Mouse (Mus musculus) intestine, embryonic 14.5 days (tissue): ENCODE data around the gene Gm29666. TPM values are rescaled to one million over a fixed set of nuclear protein-coding genes. Genes with fewer than 3 reads are reported as not detected.
A peak's percentile ranks its signal among the peaks of the same experiment; 100 is the strongest.

Source experiments
- ATAC-seq: fragments of 200-750 bp; cut with Nextera tagmentation; replicated peaks from 2 replicates; pipeline ENCODE4 v1.8.0; 2017; ENCODE audit warnings: low read depth, moderate number of reproducible peaks, moderate TSS enrichment, moderate library complexity; ENCODE audit not compliant: low FRiP score, low TSS enrichment
- DNase-seq: peaks from one replicate; pipeline ENCODE4 v3.0.0-alpha.2; 2018; ENCODE audit warnings: low spot score
- H3K27ac ChIP-seq: fragments of 300-500 bp; sonication (generic); 2 replicates; pipeline ENCODE4 v1.5.1; 2014; ENCODE audit warnings: low read depth, mild to moderate bottlenecking, control low read depth
- H3K27me3 ChIP-seq: fragments of 300-500 bp; sonication (generic); replicated peaks from 2 replicates; pipeline ENCODE4 v1.6.1; 2014; ENCODE audit warnings: low read length, control low read depth; ENCODE audit not compliant: control insufficient read depth, insufficient read depth
- H3K36me3 ChIP-seq: fragments of 300-500 bp; sonication (generic); 2 replicates; pipeline ENCODE4 v1.6.1; 2014; ENCODE audit warnings: low read length, control low read depth; ENCODE audit not compliant: control insufficient read depth, insufficient read depth
- H3K4me1 ChIP-seq: fragments of 300-500 bp; sonication (generic); replicated peaks from 2 replicates; pipeline ENCODE4 v1.6.1; 2014; ENCODE audit warnings: low read length, control low read depth, mixed read lengths; ENCODE audit not compliant: control insufficient read depth, insufficient read depth
- H3K4me2 ChIP-seq: fragments of 300-500 bp; sonication (generic); 2 replicates; pipeline ENCODE4 v1.6.1; 2014; ENCODE audit warnings: low read length
- H3K4me3 ChIP-seq: fragments of 300-500 bp; sonication (generic); 2 replicates; pipeline ENCODE4 v1.5.1; 2014; ENCODE audit warnings: low read depth, low read length, control low read depth, mixed read lengths
- H3K9ac ChIP-seq: fragments of 300-500 bp; sonication (generic); 2 replicates; pipeline ENCODE4 v1.6.1; 2014; ENCODE audit warnings: mild to moderate bottlenecking, low read length
- H3K9me3 ChIP-seq: fragments of 300-500 bp; sonication (generic); 2 replicates; pipeline ENCODE4 v1.6.1; 2016; ENCODE audit warnings: low read length, control low read depth; ENCODE audit not compliant: control insufficient read depth
- WGBS: fragments of 180-500 bp; shearing (Covaris S2); extraction: QIAGEN DNeasy Blood & Tissue Kit; methylation state at CpG from one replicate; pipeline ENCODE4 v1.1.7; 2014; 5-methylcytosine and 5-hydroxymethylcytosine counted together
- polyA plus RNA-seq: library from polyadenylated mRNA; unstranded; fragments of >200 nt; fragmentation: Nextera tagmentation; extraction: Ambion mirVana; gene quantifications from 2 replicates; pipeline ENCODE4 v1.2.1, GENCODE M21; 2014

Gm29666 gene
- polyA plus RNA-seq: 0.57 and 0.69 TPM in 2 replicates

- Histone ChIP-seq H3K27ac (no peak within 1 kb of the TSS), H3K9ac (no peak within 1 kb of the TSS), H3K4me2 (no peak within 1 kb of the TSS), H3K9me3 (no peaks in the 10 kb centered on the region), H3K4me3 (no peak within 1 kb of the TSS), H3K27me3 (no peaks in the 10 kb centered on the region), H3K36me3 (peaks cover 4% of the 10 kb centered on the region; the same call in 1 of the 2 replicates), H3K4me1 (peaks cover 18% of the 10 kb centered on the region; the same call in 1 of the 2 replicates)
- DNase-seq (no peak), ATAC-seq (no peak)
- WGBS: 90% methylated on average over 3 of the region's 3 CpGs
Observed at GRCm38 (mm10) chr15:84919938-84920337, at the start of gene Gm29666. Gene Gm29666 (minus strand): TSS chr15:84920038.

GRCm38 (mm10) chr15:84968534-84968933, 48.7 kb upstream of the Gm29666 start:
- no peaks in the 10 kb centered on the region for H3K27me3 ChIP-seq
- H3K36me3 ChIP-seq: no peaks in the 10 kb centered on the region
- ATAC-seq (no peak), DNase-seq (no peak)
- H3K27ac ChIP-seq: no peak overlapping the region
- H3K4me1 ChIP-seq: no peaks in the 10 kb centered on the region
- no peak overlapping the region for H3K4me2 ChIP-seq
- no peaks in the 10 kb centered on the region for H3K9me3 ChIP-seq
- no peak overlapping the region for H3K9ac ChIP-seq
- WGBS: 85% methylated on average over 4 of the region's 4 CpGs
- H3K4me3 ChIP-seq: no peak overlapping the region

GRCm38 (mm10) chr15:84965575-84966360, 45.9 kb upstream of the Gm29666 start:
- Histone ChIP-seq H3K27me3 (no peaks in the 10 kb centered on the region), H3K9ac (no peak overlapping the region), H3K27ac (no peak overlapping the region), H3K36me3 (no peaks in the 10 kb centered on the region), H3K4me1 (no peaks in the 10 kb centered on the region), H3K4me2 (no peak overlapping the region), H3K4me3 (no peak overlapping the region), H3K9me3 (no peaks in the 10 kb centered on the region)
- ATAC-seq (no peak), DNase-seq (peak; percentile 90)
- 54% methylated on average over 7 of the region's 7 CpGs for WGBS

GRCm38 (mm10) chr15:84964771-84965170, 44.9 kb upstream of the Gm29666 start:
- H3K36me3 ChIP-seq: no peaks in the 10 kb centered on the region
- DNase-seq: no peak
- no peak overlapping the region for H3K4me3 ChIP-seq
- WGBS: 86% methylated on average over 5 of the region's 5 CpGs
- no peak overlapping the region for H3K4me2 ChIP-seq
- H3K9ac ChIP-seq: no peak overlapping the region
- H3K9me3 ChIP-seq: no peaks in the 10 kb centered on the region
- H3K27ac ChIP-seq: no peak overlapping the region
- no peak for ATAC-seq
- H3K27me3 ChIP-seq: no peaks in the 10 kb centered on the region
- H3K4me1 ChIP-seq: no peaks in the 10 kb centered on the region

GRCm38 (mm10) chr15:84962518-84962917, 42.7 kb upstream of the Gm29666 start:
- Histone ChIP-seq H3K9ac (no peak overlapping the region), H3K4me2 (no peak overlapping the region), H3K4me3 (no peak overlapping the region), H3K36me3 (peaks cover 11% of the 10 kb centered on the region; the same call in 1 of the 2 replicates), H3K27ac (no peak overlapping the region), H3K4me1 (no peaks in the 10 kb centered on the region), H3K27me3 (no peaks in the 10 kb centered on the region), H3K9me3 (no peaks in the 10 kb centered on the region)
- DNase-seq (no peak), ATAC-seq (no peak)
- 85% methylated on average over 2 of the region's 2 CpGs for WGBS

- ATAC-seq: no peak
- peaks cover 14% of the 10 kb centered on the region; the same call in 1 of the 2 replicates for H3K36me3 ChIP-seq
Observed at GRCm38 (mm10) chr15:84960692-84961091, 40.9 kb upstream of the Gm29666 start.

GRCm38 (mm10) chr15:84959891-84960290, 40.1 kb upstream of the Gm29666 start:
- ATAC-seq: no peak
- H3K36me3 ChIP-seq: peaks cover 17% of the 10 kb centered on the region; the same call in 1 of the 2 replicates
- no peaks in the 10 kb centered on the region for H3K9me3 ChIP-seq
- DNase-seq: no peak
- no peak overlapping the region for H3K9ac ChIP-seq
- 79% methylated on average over 6 of the region's 6 CpGs for WGBS
- H3K4me3 ChIP-seq: no peak overlapping the region
- H3K4me2 ChIP-seq: no peak overlapping the region
- H3K27ac ChIP-seq: no peak overlapping the region
- H3K4me1 ChIP-seq: no peaks in the 10 kb centered on the region
- no peaks in the 10 kb centered on the region for H3K27me3 ChIP-seq

More at GRCm38 (mm10) chr15:84960692-84961091, 40.9 kb upstream of the Gm29666 start:
- no peaks in the 10 kb centered on the region for H3K9me3 ChIP-seq
- no peak for DNase-seq
- no peaks in the 10 kb centered on the region for H3K4me1 ChIP-seq
- H3K9ac ChIP-seq: no peak overlapping the region
- no peak overlapping the region for H3K27ac ChIP-seq
- no peak overlapping the region for H3K4me3 ChIP-seq
- WGBS: 30% methylated on average over 8 of the region's 8 CpGs
- H3K27me3 ChIP-seq: no peaks in the 10 kb centered on the region
- H3K4me2 ChIP-seq: no peak overlapping the region

- ATAC-seq: no peak
- Histone ChIP-seq H3K9me3 (no peaks in the 10 kb centered on the region), H3K4me3 (no peak overlapping the region), H3K27me3 (no peaks in the 10 kb centered on the region), H3K4me1 (no peaks in the 10 kb centered on the region), H3K9ac (no peak overlapping the region), H3K4me2 (no peak overlapping the region), H3K36me3 (peaks cover 23% of the 10 kb centered on the region), H3K27ac (no peak overlapping the region)
- WGBS: 92% methylated on average over 3 of the region's 3 CpGs
- DNase-seq: no peak
Observed at GRCm38 (mm10) chr15:84958331-84958730, 38.5 kb upstream of the Gm29666 start.

- Histone ChIP-seq H3K36me3 (peaks cover 28% of the 10 kb centered on the region), H3K9me3 (no peaks in the 10 kb centered on the region), H3K27ac (no peak overlapping the region), H3K4me2 (no peak overlapping the region), H3K9ac (no peak overlapping the region), H3K27me3 (no peaks in the 10 kb centered on the region), H3K4me1 (no peaks in the 10 kb centered on the region), H3K4me3 (no peak overlapping the region)
- WGBS: 41% methylated on average over 3 of the region's 3 CpGs
- ATAC-seq (no peak), DNase-seq (no peak)
Observed at GRCm38 (mm10) chr15:84957851-84958250, 38.0 kb upstream of the Gm29666 start.
